Mouse (Mus musculus): Measurements from ENCODE around the gene Zfp524. TPM values are rescaled to one million over a fixed set of nuclear protein-coding genes. Genes with fewer than 3 reads are reported as not detected.

Zfp524 gene
- polyA plus RNA-seq, 1 experiment from 2014 or later = 10.7 TPM

GRCm38 (mm10) chr7:5036136-5036535 lies 21.9 kb downstream of the Zfp524 start:
- ATAC-seq (ENCODE audit: low FRiP score, low read depth) = no peak
- Histone ChIP-seq H3K9ac (no peak overlapping the region), H3K36me3 (peaks cover 65% of the 10 kb centered on the region), H3K27ac (no peak overlapping the region), H3K4me2 (replicated peaks) (no peak overlapping the region), H3K27me3 (no peaks in the 10 kb centered on the region), H3K4me3 (no peak overlapping the region), H3K4me1 (0 out of 2 replicates have a peak, but pooled peaks cover 2% of the 10 kb centered on the region), H3K9me3 (peaks cover 44% of the 10 kb centered on the region)
- WGBS = 93% methylated on average over 9 of the region's 9 CpGs

- Histone ChIP-seq H3K9me3 (peaks cover 35% of the 10 kb centered on the region), H3K27me3 (no peaks in the 10 kb centered on the region), H3K27ac (no peak overlapping the region), H3K4me2 (replicated peaks) (no peak overlapping the region), H3K36me3 (peaks cover 62% of the 10 kb centered on the region), H3K4me1 (0 out of 2 replicates have a peak, but pooled peaks cover 2% of the 10 kb centered on the region), H3K9ac (no peak overlapping the region), H3K4me3 (no peak overlapping the region)
- 93% methylated on average over 7 of the region's 7 CpGs for WGBS
- ATAC-seq (ENCODE audit: low FRiP score, low read depth) = no peak
Measured at GRCm38 (mm10) chr7:5037026-5037425, 22.8 kb downstream of the Zfp524 start.

- 0 out of 2 replicates have a peak, but pooled peaks cover 2% of the 10 kb centered on the region for H3K4me1 ChIP-seq
- H3K9me3 ChIP-seq = peaks cover 31% of the 10 kb centered on the region
- H3K27ac ChIP-seq = peak overlapping the region; percentile 92
- H3K9ac ChIP-seq = peak overlapping the region; percentile 75; the same call in 1 of the 2 replicates
- 91% methylated on average over 8 of the region's 8 CpGs for WGBS
- ATAC-seq (ENCODE audit: low FRiP score, low read depth) = no peak
- peak overlapping the region; percentile 58 for H3K4me3 ChIP-seq
- H3K36me3 ChIP-seq = peaks cover 58% of the 10 kb centered on the region
- H3K27me3 ChIP-seq = no peaks in the 10 kb centered on the region
- peak overlapping the region; percentile 65 for H3K4me2 ChIP-seq (replicated peaks)
Measured at GRCm38 (mm10) chr7:5037467-5037866, 23.3 kb downstream of the Zfp524 start.

GRCm38 (mm10) chr7:5038109-5038732 lies 24.0 kb downstream of the Zfp524 start, which contains the start of gene Zfp784:
Zfp784 (minus strand) TSS chr7:5038446.
- ATAC-seq (ENCODE audit: low FRiP score, low read depth) = peak; percentile 96
- H3K36me3 ChIP-seq = peaks cover 50% of the 10 kb centered on the region
- H3K27ac ChIP-seq = peak within 1 kb of the TSS; percentile 92
- 1% methylated on average over 47 of the region's 48 CpGs for WGBS
- H3K4me3 ChIP-seq = peak within 1 kb of the TSS; percentile 58
- H3K27me3 ChIP-seq = no peaks in the 10 kb centered on the region
- peak within 1 kb of the TSS; percentile 65 for H3K4me2 ChIP-seq (replicated peaks)
- H3K9ac ChIP-seq = peak within 1 kb of the TSS; percentile 75
- H3K4me1 ChIP-seq = 0 out of 2 replicates have a peak, but pooled peaks cover 2% of the 10 kb centered on the region
- peaks cover 23% of the 10 kb centered on the region for H3K9me3 ChIP-seq

DNA sequence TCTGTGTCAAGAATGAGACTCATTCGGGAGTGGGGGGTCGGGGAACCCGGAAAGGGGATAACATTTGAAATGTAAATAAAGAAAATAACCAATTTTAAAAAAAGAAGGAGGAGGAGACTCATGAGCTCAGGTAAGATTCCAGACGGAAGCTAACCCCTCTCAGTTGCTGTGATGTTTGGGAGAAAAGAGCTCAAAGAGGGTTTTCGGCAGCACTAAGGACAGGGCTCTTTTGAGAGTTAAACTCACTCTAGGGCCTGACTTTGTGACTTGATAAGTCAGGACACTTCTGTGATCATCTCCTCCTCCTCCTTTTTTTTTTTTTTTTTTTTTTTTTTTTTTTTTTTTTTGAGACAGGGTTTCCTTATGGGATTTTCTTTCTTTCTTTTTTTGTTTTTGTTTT lies 24.7 kb downstream of the Zfp524 start:
- peak overlapping the region; percentile 75 for H3K9ac ChIP-seq
- H3K27me3 ChIP-seq = no peaks in the 10 kb centered on the region
- peak overlapping the region; percentile 92 for H3K27ac ChIP-seq
- WGBS = 39% methylated on average over 5 of the region's 5 CpGs
- ATAC-seq (ENCODE audit: low FRiP score, low read depth) = no peak
- peaks cover 18% of the 10 kb centered on the region for H3K9me3 ChIP-seq
- peak overlapping the region; percentile 65 for H3K4me2 ChIP-seq (replicated peaks)
- H3K4me3 ChIP-seq = peak overlapping the region; percentile 58
- H3K36me3 ChIP-seq = peaks cover 43% of the 10 kb centered on the region
- 0 out of 2 replicates have a peak, but pooled peaks cover 2% of the 10 kb centered on the region for H3K4me1 ChIP-seq

DNA sequence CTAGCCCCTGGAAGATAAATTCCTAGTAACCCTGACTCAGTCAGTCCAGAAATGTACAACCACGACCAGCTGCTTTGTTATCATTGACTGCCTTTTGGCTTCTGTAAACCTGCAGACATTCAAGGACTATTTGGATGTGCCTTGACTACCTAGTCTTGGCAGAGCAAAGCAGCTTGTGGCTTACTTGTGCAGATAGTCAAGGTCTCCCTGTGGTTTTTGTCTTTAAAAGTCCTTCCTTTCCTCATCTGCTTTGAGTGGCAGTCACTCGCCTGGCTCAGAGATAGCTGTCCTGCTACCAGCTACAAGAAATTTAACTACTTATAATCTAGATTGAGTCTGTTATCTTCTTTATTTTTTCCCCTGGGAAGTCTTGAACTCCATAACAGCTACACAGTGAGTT lies 30.8 kb downstream of the Zfp524 start:
- WGBS = 77% methylated on average over 2 of the region's 2 CpGs
- ATAC-seq (ENCODE audit: low FRiP score, low read depth) = no peak
- no peak overlapping the region for H3K4me2 ChIP-seq (replicated peaks)

GRCm38 (mm10) chr7:5046112-5046511 lies 31.9 kb downstream of the Zfp524 start:
- no peaks in the 10 kb centered on the region for H3K27me3 ChIP-seq
- H3K9me3 ChIP-seq = no peaks in the 10 kb centered on the region
- H3K4me3 ChIP-seq = no peak overlapping the region
- peaks cover 8% of the 10 kb centered on the region for H3K4me1 ChIP-seq
- 76% methylated on average over 2 of the region's 2 CpGs for WGBS
- H3K9ac ChIP-seq = no peak overlapping the region
- no peak for ATAC-seq (ENCODE audit: low FRiP score, low read depth)
- H3K4me2 ChIP-seq (replicated peaks) = no peak overlapping the region
- H3K27ac ChIP-seq = no peak overlapping the region
- H3K36me3 ChIP-seq = peaks cover 6% of the 10 kb centered on the region; the same call in 1 of the 2 replicates

More for the DNA sequence above, 30.8 kb downstream of the Zfp524 start:
- Histone ChIP-seq H3K27me3 (no peaks in the 10 kb centered on the region), H3K27ac (no peak overlapping the region), H3K9me3 (no peaks in the 10 kb centered on the region), H3K9ac (no peak overlapping the region), H3K36me3 (peaks cover 11% of the 10 kb centered on the region; the same call in 1 of the 2 replicates), H3K4me3 (no peak overlapping the region), H3K4me1 (no peaks in the 10 kb centered on the region)

DNA sequence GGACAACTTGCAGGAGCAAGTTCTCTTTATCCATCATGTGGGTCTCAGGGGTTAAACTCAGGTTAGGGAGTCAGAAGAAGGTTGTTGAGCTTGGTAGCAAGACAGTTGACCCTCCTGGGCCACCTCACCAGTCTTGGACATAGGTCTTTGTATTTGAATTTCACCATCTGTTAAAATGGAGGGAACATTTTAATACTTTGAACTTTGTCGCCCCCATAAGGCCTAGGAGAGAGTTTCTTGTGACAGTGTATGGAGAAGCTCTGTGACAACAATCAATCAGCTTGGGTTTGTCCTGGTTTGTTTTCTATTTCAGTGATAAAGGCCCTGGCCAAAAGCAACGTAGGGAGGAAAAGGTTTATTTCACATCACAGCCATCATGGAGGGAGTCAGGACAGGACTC lies 33.1 kb downstream of the Zfp524 start:
- no peaks in the 10 kb centered on the region for H3K36me3 ChIP-seq
- 35% methylated on average over 2 of the region's 2 CpGs for WGBS
- H3K4me3 ChIP-seq = no peak overlapping the region
- peaks cover 2% of the 10 kb centered on the region for H3K27me3 ChIP-seq
- no peak overlapping the region for H3K4me2 ChIP-seq (replicated peaks)
- no peak overlapping the region for H3K27ac ChIP-seq
- H3K9me3 ChIP-seq = no peaks in the 10 kb centered on the region
- peaks cover 14% of the 10 kb centered on the region for H3K4me1 ChIP-seq
- no peak overlapping the region for H3K9ac ChIP-seq
- no peak for ATAC-seq (ENCODE audit: low FRiP score, low read depth)

DNA sequence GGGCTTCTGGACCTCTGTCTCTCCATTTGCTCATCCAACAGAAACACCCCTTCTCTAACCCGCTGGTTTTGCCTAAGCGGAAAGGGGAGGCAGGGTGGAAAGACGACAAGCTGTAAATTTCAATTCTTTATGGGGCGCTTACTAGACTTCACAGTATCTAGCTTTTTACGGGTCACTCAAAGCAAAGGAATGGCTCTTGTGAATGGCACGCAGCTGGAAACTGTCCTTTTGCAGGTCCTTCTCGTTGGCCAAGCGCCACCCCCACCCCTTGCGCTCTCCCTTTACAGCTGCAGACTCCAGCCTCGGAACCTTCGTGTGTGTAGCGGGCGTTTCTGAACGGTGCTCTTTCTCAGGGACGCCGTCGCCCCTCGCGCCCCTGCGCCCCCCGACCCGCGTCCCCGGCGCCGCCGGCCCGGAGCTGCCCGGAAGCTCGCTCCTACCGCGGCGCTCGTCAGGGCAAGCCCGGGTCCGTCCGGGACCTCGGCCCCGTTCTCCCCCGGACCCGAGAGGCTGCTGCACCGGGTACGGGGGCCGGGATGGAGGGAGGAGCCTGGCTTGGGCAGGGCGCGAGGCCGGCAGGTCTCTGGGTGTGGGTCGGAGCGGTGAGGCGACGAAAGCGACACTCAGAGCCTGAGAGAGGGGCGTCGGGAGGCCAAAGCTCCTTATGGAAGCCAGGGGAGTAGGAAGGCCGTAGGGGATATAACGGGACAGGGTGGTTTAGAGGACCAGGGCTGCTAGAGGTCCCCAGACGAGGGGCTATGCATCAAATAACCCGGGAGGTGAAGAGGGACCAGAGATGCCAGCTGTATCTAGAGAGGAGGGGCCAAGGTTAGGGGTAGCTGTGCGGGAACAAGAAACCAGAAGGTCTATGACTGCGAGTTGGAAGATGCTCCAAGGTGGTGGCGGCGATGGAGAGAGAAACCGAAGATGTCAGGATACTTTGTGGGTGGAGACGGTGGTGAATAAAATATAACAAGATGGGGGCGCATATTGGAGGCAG lies 37.3 kb downstream of the Zfp524 start, which contains the start of gene Zfp580:
TSS of gene Zfp580 (plus strand) at position 346 of the 1,000 bp plus-strand sequence.
- H3K9ac ChIP-seq = peak within 1 kb of the TSS; percentile 88
- H3K9me3 ChIP-seq = no peaks in the 10 kb centered on the region
- under 1% methylated on average over 65 of the region's 65 CpGs for WGBS
- ATAC-seq (ENCODE audit: low FRiP score, low read depth) = peak; percentile 65
- peaks cover 42% of the 10 kb centered on the region for H3K27me3 ChIP-seq
- peak within 1 kb of the TSS; percentile 89 for H3K4me2 ChIP-seq (replicated peaks)
- no peaks in the 10 kb centered on the region for H3K36me3 ChIP-seq
- H3K4me3 ChIP-seq = peak within 1 kb of the TSS; percentile 73
- peak within 1 kb of the TSS; percentile 63 for H3K27ac ChIP-seq
- peaks cover 42% of the 10 kb centered on the region for H3K4me1 ChIP-seq

DNA sequence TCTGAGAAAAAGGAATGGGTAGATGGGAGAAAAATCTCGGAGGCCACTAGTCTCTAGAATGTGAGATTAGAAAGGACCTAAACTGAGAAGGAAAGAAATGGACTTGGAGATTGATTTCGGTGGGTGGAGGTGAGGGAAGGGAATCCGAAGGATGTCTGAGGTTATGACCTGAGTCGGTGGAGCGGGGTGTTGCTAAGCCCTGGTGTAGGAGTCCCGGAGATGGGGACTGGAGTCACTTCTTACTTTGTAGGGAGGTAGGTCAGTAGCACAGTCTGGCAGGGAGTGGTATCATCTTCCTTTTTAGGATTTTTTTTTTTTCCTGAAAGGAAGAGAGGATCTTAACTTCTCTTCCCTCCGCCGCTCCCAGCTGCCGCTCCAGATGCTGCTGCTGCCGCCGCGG lies 38.2 kb downstream of the Zfp524 start:
- peak overlapping the region; percentile 73 for H3K4me3 ChIP-seq
- 5% methylated on average over 12 of the region's 12 CpGs for WGBS
- peaks cover 50% of the 10 kb centered on the region for H3K27me3 ChIP-seq
- H3K9me3 ChIP-seq = no peaks in the 10 kb centered on the region
- H3K36me3 ChIP-seq = no peaks in the 10 kb centered on the region
- peak overlapping the region; percentile 88 for H3K9ac ChIP-seq
- H3K4me2 ChIP-seq (replicated peaks) = peak overlapping the region; percentile 89
- H3K27ac ChIP-seq = no peak overlapping the region
- H3K4me1 ChIP-seq = peaks cover 47% of the 10 kb centered on the region
- no peak for ATAC-seq (ENCODE audit: low FRiP score, low read depth)

DNA sequence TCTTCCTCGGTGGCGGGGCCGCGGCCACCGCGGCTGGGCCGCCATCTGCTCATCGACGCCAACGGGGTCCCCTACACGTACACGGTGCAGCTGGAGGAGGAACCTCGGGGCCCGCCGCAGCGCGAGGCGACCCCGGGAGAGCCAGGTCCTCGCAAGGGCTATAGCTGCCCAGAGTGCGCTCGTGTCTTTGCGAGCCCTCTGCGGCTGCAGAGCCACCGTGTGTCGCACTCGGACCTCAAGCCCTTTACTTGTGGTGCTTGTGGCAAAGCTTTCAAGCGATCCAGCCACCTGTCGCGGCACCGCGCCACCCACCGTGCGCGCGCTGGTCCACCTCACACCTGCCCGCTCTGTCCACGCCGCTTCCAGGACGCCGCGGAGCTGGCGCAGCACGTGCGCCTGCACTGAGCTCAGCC lies 38.7 kb downstream of the Zfp524 start:
- WGBS = 3% methylated on average over 45 of the region's 45 CpGs
- Histone ChIP-seq H3K27ac (no peak overlapping the region), H3K27me3 (peaks cover 55% of the 10 kb centered on the region), H3K9me3 (no peaks in the 10 kb centered on the region), H3K9ac (peak overlapping the region; percentile 88), H3K4me2 (replicated peaks) (peak overlapping the region; percentile 89), H3K4me3 (peak overlapping the region; percentile 73), H3K36me3 (no peaks in the 10 kb centered on the region), H3K4me1 (peaks cover 52% of the 10 kb centered on the region)
- ATAC-seq (ENCODE audit: low FRiP score, low read depth) = no peak

Measured in limb, embryonic 13.5 days (tissue).